Mouse (Mus musculus): ENCODE measurements around the gene Dlgap4.

The Dlgap4 gene

DNA sequence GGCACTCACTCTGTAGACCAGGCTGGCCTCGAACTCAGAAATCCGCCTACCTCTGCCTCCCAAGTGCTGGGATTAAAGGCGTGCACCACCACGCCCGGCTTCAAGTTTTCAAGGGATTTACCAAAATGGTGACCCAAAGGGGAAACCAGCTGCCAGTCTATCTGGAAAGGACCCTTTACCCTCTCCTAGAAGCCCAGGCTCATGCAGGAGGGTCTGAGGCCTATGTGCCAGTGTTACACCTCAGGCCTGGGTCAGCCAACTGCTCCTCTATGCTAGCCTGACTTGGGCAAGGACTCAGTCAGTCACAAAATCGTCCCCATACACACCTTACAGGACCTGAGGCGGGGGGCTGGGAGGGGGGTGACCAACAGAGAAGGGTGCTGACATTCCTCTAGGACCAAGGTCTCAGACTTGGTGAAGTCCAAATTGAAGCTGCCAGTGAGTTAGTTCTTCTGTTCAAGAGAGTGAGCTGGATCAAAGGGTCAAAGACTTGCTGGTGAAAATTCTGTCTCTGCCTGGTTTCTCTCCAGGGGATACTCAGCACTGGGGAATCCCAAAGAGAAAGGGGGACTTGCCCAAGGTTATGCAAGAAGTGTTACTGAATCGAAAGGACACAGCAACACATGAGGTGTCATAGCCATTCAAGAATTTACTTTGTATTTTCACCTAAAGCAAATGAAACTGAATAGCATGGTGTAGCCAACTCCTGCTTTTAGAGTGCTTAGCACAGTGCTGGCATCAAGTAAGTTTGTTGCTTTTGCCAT is 106.2 kb downstream of the Dlgap4 start:
- DNase-seq, result no peak

DNA sequence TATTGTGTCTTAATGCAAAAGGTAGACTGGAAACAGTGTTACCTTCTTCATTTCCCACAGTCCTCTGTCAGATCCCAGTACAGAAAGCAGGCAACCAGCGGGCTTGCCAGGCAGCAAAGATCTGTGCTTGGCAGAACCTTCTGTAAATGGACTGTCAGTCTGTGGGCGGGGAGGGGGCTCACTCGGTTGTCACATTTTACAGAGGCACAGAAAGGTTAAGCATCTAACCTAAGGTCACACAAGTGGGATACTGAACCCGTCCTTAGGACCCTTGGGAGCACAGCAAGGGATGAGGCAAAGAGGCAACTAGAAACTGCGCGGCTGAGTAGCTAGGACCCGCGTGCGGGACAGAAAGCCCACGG is 106.8 kb downstream of the Dlgap4 start:
- DNase-seq, result peak; percentile 30

DNA sequence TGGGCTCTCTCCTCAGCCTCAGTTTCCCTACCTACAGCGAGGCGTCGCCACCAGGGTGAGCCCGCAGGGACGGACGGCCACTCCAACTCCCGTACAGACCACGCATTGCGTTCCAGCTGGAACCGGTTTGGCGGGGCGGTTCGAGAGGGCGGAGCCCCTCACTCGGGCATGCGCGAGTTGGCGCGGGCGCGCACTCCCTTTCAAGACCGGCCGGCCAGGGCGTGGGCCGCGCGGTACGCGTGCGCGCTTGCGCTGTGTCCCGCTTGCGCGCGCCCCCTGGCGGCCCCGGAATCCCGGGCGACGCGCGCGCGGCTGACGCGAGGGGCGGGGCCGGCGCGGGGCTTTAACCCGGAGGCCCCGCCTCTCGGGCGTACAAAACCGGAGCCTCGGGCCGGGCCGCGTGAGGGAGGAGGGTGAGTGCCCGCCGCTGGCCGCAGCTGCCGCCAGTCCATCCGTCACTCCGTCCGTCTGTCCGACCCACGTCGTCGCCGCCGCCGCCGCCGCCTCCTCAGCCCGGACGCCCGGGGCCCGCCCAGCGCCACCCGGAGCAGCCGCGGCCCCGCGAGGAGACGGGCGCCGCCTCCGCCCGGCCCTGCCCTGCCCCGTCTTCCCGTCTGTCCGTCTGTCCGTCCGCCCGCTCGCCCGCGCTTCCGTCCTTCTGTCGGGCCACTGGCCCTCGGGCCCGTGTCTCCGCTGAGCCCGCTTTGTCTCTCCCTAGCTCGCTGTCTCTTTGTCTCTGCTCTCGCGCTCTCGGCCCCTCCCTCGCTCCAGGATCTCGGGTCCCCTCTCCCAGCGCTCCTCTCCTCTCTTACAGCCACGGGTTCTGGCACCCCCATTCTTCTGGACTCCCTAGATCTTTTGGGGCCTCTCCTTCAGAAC is 107.4 kb downstream of the Dlgap4 start:
- peak; percentile 96 for DNase-seq

GRCm38 (mm10) chr2:156721554-156722070 is 108.1 kb downstream of the Dlgap4 start:
- DNase-seq, result no peak

- peak; percentile 82 for DNase-seq
Observed at GRCm38 (mm10) chr2:156722071-156722575, 108.6 kb downstream of the Dlgap4 start.

GRCm38 (mm10) chr2:156722752-156723151 is 109.2 kb downstream of the Dlgap4 start:
- DNase-seq, result no peak

- DNase-seq, result no peak
Observed at GRCm38 (mm10) chr2:156723899-156724523, 110.5 kb downstream of the Dlgap4 start.

DNA sequence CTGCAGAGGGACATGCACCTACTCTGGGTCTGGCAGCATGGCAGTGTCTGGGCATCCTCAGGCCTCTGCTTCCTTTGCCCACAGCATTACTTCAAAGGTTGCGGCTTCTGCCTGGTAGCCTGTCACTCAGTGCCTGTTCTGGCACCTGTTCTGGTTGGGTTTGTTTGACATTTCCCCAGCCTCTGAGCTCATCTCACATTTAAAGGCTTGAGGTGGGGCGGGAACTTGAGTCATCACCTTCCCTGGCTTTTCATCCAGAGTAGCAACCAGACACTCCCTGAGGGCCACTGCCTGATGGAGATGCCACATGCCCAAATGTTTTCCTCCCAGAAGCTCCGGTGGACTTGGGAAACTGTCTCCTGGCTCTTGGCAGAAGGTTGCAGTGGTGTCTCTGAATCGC is 111.4 kb downstream of the Dlgap4 start:
- no peak for DNase-seq

GRCm38 (mm10) chr2:156726344-156726743 is 112.8 kb downstream of the Dlgap4 start:
- peak; percentile 56 for DNase-seq

- no peak for DNase-seq
Observed at GRCm38 (mm10) chr2:156726878-156727277, 113.4 kb downstream of the Dlgap4 start.

DNA sequence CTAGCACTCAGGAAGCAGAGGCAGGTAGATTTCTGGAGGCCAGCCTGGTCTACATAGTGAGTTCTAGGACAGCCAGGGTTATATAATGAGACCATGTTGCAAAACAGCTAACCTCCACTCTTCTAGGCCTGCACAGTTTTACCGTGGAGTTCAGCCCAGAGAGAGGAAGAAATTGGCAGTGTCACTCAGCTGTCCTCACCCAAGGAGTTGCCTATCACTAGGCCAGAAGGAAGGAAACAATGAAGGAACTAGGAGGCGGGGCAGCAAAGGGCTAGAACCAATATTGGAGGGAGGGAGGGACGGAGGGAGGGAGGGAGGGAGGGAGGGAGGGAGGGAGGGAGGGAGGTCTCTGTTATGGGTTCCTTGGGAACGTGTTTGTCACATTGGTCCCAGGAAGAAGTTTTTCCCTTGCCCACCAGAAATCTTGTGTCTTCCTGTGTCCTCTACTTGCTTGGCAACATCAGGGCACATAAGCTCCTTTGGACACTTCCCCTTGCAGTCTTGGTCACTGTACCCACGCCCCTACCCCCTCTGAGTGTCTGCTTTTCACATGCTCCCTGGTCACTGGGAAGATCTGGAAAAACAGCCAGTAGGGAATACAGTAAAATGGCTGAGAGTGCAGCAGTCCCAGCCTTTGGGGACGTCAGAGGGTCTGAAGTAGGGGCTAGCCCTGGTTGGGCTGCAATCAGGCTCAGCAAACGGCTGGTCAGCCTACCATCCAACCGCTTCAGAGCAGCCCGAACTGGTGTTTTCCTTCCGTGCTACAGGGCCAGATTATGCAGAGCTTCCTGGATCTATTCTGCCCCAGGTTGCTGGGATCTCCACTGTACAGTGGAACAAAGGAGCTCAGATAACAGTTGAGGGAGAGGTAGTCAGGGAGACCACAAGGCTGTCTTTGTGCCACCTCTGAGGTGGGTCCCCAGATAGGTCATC is 116.3 kb downstream of the Dlgap4 start:
- DNase-seq, result no peak

DNA sequence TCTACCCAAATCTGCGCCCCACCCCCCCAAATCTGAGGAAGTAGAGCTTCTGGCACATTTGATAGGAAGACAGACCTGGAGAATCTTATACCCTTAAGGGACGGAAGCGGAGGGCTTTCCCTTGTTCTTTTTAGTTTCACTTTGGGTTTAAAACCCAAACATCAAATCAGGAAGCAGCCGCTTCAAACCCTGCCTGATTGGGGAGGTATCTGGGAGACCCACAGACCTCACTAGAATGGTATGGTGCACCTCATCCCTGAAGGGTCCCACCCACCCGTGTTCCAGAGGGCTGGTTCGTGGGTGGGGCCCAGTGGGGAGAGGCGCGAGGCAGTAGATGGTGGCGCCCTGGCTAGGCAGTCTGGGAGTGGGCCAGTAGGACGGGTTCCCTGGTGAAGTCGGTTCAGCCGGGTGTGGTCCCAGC is 117.0 kb downstream of the Dlgap4 start:
- no peak for DNase-seq

DNA sequence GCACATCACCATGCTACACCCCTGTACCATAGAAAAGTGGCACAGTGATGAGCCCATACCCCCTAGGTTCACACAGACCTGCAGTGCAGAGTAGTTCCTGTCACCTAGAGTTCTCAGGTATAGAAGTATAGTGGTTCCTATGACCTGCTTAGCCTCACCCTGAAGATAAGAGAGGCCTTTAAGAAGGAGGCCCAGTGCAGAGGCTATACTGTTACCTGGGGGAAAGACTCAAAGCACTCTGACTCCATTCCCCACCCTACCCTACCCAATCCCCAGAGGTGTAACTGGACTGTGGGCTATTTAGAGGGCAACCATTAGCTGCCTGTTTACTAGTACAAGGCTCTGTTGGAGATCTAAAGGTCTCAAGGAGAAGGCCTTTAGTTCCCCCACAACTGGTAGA is 118.1 kb downstream of the Dlgap4 start:
- no peak for DNase-seq

DNA sequence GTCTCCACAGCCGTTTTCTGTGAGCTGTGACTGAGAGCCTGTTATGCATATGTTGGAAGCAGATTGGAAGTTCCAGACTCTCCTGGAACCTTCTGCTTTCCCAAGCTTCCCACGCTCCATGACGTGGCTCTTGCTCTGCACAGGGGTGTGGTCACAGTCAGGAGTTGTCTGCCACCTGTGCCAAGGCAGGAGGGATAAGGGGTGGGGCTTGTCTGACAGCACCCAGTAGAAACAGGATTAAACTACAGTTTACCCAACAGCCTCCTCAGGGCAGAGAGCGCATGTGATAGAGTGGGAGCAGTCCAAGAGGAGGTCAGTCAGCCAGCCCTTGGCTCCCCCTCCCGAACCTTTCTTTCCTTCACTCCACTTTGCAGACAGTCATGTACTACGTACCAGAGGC is 118.6 kb downstream of the Dlgap4 start:
- DNase-seq, result peak; percentile 68

DNA sequence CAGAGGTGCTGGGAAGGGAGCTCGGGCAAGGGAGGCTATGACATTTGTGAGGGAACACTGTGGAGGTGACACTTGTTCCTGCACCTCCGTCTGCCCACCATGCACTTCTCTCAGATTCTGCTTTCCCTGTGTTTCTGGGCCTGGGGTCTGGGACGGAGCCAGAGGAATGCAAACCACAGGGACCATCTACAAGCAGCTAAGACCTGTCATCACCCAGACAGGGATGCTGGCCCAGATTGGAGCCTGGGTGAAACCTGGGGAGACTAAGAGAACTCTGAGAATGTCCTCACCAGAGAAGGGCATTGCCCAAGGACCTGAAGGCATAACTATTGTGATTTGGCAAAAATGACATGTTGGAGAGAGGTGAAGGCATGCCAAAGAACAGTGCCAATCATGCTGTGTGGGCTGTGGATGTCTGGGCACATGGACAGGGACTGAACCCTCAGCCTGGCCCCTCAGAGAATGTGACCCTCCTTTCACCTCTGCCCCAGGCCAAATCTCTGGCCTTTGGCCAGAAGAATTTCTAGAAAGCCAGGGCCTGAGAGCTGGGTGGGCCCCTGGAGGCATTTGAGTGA is 122.3 kb downstream of the Dlgap4 start:
- no peak for DNase-seq

DNA sequence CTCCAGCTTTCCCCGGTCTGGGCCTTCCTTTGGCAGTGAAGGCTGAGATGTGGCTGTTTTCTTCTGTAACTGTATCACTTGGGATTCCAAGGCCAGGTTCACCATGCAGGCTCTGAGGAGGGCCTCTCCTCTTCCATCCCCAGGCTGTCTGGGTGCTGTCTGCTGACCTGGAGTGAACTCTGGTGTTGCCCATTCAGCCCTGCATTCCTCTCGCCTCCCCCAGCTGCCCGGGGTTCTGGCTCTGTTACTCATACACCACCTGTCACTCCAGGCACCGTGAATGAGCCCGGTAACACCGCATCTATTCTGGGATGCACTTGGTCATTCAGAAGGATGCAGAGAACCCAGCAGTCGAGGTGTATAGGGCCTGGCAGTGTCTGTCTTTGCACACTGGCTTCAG is 123.3 kb downstream of the Dlgap4 start:
- DNase-seq, result no peak

DNA sequence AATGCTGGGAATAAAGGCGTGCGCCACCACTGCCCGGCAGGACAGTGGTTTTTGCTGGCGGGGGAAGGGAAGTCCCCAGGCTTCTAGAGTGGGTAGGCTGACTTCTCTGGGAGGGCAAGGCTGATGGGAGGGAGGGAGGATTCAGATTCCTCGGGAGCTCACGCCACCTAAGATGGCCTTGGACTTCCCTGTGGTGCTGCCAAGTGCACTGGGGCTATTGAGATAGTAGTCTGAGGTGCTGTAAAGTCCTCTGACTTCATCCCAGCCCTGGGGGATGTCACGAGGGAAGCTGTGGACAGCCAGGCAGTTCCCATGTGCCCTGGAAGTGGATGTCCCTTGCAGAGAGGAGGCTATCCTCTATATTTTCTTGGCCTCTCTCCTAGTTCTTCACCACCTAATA is 124.5 kb downstream of the Dlgap4 start:
- no peak for DNase-seq

- no peak for DNase-seq
Observed at GRCm38 (mm10) chr2:156741265-156741664, 127.8 kb downstream of the Dlgap4 start.

DNA sequence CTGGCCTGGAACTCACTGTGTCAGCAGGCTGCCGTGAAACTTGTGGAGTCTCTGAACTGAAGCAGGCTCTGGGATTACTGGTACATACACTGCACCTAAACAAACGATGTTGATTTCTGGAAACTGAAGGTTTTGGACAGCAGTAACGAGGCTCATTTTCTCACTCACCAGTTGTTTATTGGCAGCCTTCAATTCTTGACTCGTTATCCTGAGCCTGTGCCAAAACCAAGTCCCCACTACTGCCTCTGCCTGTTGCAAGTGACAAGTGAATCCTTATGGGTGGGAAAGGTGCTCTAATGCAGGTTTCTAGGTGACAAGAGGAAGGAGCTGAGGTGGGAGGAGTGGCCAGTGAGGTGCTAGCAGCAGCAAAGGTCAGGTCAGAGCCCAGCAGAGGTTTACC is 128.5 kb downstream of the Dlgap4 start:
- DNase-seq, result no peak

DNA sequence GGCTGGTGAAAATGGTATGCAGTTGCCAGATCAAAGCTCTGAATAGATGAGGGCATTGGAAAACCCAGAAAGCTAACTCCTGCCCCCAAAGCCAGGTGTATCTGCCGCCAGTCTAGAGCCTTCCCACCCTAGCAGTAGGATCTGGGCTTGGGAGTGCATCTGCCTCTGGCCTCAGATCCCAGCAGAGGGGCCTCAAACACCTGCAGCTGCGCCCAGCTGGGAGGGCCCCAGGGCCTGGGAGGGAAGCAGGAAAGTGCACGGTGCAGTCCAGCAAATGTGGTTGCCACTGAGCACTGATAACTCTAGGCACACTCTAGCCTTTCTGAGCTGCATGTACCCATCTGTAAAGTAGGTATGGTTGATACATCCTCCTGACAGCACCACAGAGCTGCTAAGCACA is 129.7 kb downstream of the Dlgap4 start:
- DNase-seq, result no peak

DNA sequence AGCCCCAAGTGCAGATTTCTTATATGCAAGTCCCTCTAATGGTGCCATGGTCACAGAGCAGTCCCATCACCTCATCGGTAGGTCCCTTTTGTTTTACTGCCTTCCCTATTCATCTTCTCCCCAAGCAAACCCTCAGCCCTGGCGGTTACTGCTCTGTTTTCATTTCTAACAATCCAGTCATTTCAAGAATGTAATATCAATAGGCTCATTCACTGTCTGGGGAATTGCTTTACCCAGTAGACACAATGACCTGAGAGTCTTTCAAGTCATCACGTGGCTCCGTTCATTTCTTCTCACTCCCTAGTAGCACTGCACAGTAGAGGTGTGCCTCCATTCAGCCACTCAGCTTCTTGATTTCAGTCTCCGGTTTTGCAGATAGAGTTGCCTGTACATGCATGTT is 130.9 kb downstream of the Dlgap4 start:
- no peak for DNase-seq

DNA sequence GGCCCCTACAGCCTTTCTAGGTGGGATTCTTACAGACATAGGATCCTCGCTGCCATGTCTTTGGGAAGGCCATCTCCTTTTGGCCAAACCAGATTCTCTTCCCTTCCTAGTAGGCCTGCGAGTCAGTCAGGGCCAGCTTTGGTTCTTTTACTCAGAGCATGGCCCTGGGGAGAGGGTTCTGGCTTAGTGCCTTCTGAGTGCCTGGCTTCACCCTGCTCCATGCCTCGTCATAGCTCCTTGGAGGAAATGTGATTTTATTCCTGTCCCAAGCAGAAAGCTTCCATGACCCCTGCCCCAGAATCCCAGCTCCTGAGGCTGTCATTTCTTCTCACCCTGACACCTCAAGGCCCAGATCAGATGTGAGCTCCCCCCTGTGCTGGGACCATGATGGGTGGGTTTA is 133.8 kb downstream of the Dlgap4 start:
- no peak for DNase-seq
